Mouse (Mus musculus) adrenal gland, postnatal 10 days (tissue): Measurements from ENCODE around the gene Shisa8. TPM values are rescaled to one million over a fixed set of nuclear protein-coding genes. Genes with fewer than 3 reads are reported as not detected.

ENCODE experiments used
- DNase-seq: peaks from one replicate; pipeline ENCODE4 v3.0.0; 2021; ENCODE audit warnings: mixed read lengths
- total RNA-seq, 2 experiments: library from RNA; stranded (reverse); gene quantifications; 2 replicates each; pipeline ENCODE4 v1.2.3; 2021

Gene Shisa8
- total RNA-seq, 2 experiments from 2014 or later: 0.12 to 0.45 TPM

GRCm38 (mm10) chr15:82223251-82223650, 10.6 kb upstream of the Shisa8 start:
- no peak for DNase-seq

DNA sequence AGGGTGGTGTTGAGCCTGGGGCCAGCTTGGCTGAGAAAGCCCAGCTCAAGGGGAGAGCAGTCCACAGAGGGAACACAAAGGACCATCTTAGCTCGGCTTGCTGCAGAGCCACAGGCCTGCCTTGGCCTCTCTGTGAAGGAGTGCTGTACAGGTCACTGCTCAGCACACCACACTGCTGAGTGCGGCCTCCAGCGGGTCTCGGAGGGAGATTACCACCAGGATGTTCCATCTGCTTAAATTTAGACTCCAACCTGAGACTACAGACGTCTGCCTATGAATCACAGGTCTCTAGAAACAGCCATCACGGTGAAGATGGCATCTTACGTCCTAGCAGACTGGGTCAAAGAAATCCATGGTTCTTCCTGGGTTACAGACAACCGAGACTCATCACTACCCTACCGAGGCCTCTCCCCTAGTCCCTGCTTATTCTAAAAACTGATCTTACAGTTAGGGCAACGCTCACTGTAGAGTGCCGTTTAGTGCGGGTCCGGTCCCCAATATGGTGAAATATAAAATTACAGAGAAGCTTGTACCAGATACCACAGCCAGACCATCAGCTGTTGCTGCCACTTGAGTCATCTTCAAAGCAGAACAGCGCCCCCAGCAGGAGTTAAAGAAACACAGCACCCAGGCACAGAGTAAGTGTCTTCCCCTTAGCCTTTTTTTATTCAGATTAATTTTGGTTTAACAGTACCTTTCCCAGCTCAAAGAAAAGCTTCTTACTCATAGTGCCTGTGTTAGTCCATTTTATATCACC, 8.7 kb upstream of the Shisa8 start:
- no peak for DNase-seq

DNA sequence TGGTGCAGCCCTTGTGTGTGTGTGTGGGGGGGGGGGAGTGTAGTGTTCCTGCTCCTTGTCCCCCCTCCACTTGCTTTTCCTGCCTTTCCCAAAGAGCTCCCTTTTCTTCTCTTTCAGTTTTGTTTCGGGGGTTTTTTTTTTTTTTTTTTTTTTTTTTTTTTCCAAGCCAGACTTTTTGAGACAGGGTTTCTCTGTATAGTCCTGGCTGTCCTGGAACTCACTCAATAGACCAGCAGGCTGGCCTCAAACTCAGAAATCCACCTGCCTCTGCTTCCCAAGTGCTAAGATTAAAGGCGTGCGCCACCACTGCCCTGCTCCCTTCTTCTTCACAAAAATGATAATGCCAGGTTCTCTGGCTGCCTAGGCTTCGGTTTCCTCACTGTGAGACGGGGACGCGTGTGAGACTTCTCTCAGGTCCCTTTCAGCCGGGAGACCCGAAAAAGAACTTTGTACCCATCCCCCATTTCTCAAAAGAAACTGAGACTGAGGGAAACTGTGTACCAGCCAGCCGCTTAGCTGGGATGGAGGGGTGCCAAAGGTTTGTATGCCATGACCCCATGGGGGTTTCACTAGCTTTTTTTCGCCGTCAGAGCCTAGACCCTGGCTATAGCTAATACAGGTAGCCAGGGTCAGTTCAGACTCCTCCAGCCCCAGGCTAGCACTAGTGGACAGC, 7.5 kb upstream of the Shisa8 start:
- DNase-seq: no peak

DNA sequence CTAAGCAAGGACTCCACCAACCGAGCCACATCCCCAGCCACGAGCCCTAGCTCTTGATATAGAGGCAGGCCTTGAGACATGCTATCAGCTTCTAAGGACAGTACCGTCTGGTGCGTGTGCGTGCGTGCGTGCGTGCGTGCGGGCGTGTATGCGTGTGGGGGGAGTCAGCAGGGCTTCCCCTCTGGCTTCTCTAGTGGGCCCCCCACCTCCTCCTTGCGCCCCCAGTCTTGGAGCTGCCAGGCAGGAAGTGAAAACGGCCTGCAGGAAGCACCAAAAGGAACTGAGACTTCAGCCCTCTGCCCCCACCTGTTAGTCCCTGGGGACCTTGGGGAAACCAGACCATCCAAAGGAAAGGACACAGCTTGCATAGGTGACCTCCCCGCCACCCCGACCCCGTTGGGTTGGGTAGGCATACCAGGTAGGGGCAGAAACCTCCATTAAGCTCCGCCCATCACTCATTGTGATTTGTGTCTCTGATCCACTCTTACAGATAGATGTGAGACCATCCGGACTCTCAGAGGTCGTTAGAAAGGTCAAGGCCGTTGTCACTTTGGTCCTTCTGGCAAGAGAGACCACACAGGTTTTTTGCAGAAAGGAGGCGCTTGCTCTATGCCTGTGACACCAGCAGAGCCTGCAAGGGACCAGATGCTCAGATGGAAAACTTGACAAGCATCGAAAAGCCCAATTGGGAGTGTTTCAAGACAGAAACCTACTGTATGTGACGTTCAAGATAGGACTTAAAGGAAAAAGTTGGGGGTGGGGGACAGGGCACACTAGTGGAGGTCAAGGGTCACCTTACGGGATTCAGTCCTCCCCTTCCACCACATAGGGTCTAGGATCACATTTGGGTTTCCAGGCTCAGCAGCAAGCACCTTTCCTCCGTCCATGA, 6.4 kb upstream of the Shisa8 start:
- no peak for DNase-seq

GRCm38 (mm10) chr15:82217980-82218379, 5.4 kb upstream of the Shisa8 start:
- DNase-seq: no peak

- DNase-seq: no peak
Measured at GRCm38 (mm10) chr15:82217039-82217438, 4.4 kb upstream of the Shisa8 start.

DNA sequence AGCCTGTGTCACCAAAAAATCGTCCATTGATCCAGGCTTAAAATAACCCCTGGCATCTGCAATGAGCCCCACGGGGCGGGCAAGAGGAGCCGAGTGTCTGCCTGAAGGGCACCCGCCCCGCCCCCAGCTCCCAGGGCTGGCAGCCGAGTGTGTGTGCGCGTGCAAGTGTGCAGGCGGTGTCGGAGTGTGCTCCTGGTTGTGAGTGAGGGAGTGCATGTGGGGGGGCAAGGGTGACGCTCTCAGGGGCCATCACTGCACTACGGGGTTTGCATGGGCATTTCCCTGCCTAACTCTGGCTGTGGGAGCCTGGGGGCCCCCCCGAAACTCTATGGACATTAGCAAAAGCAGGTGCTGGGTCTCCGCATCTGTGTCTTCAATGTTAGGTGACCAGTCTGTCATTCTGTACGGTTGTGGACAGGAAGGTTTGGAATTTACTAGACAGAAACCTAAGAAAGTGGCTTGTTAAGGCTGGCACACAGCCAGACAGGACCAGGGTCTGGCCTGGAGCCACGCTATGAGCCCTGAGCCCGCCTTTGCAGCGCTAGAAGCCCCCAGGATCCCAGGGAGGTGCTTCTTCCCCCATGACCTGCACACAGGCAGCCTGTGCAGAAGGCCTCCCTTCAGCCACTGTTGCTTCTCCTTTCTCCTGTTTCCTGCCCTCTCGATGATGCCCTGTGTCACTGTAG, 3.7 kb upstream of the Shisa8 start:
- no peak for DNase-seq

GRCm38 (mm10) chr15:82215332-82216046, 2.9 kb upstream of the Shisa8 start:
- DNase-seq: no peak

DNA sequence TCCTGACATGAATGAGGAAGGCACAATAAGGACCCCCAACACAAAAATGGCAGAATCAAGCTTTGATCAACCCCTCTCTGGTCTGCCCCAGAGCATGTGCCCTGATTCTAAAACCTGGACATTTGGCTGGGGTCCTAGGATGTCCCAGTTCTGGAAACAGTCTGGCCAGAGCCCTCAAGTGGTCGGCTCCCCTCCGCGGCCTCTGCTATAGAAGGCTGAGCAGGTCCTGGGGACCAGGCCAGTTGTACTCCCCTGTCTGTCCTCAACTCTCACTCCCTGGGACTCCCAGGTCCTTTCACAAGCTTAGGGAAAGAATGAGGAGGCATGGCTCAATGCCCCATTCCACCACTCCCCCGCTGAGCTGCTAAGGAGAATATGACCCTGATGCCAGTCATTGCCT, 607 bp upstream of the Shisa8 start:
- no peak for DNase-seq

DNA sequence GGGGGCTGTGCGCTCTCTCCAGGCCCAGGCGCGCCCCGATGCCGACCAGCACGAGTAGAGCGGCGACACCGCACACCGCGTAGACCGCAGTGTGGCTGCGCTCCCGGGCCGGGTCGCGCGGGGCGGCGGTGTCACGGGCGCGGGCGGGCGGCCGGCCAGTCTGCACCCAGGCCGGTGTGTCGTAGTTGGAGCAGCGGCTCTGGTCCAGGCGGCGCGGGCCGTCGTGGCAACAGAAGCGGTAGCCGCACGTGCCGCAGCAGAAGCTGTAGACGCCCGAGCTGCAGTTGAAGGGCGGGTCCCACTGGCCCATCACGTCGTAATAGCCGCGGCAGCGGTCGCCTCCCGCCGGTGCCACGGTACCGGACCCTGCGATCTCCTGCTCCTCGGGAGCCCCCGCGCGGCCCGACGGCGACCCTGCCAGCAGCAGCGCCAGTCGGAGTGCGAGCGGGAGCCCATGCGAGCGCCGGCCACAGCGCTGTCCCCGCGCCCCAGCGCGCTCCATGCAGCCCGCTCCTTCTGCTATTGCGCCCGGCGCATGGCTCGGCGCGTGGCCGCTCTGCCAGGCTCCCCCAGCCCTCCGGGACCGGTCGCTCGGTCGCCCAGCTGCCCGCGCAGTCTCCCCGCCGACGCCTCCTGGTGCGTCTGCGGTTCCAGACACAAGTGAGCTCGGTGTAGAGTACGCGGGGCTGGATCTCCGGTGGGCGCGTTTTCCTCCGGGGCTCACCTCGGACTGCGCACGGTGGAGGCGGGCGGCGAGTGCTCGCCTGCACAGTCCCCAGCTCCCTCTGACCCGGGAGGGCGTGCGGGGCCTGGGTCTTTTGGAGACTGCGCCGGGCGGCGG, 484 bp downstream of the Shisa8 start:
- DNase-seq: peak; percentile 42

GRCm38 (mm10) chr15:82211281-82211680, 1.3 kb downstream of the Shisa8 start:
- DNase-seq: no peak

- DNase-seq: no peak
Measured at GRCm38 (mm10) chr15:82210801-82211200, 1.8 kb downstream of the Shisa8 start.

- DNase-seq: no peak
Measured at GRCm38 (mm10) chr15:82209295-82210050, 3.1 kb downstream of the Shisa8 start.

GRCm38 (mm10) chr15:82208307-82208706, 4.3 kb downstream of the Shisa8 start:
- DNase-seq: no peak

DNA sequence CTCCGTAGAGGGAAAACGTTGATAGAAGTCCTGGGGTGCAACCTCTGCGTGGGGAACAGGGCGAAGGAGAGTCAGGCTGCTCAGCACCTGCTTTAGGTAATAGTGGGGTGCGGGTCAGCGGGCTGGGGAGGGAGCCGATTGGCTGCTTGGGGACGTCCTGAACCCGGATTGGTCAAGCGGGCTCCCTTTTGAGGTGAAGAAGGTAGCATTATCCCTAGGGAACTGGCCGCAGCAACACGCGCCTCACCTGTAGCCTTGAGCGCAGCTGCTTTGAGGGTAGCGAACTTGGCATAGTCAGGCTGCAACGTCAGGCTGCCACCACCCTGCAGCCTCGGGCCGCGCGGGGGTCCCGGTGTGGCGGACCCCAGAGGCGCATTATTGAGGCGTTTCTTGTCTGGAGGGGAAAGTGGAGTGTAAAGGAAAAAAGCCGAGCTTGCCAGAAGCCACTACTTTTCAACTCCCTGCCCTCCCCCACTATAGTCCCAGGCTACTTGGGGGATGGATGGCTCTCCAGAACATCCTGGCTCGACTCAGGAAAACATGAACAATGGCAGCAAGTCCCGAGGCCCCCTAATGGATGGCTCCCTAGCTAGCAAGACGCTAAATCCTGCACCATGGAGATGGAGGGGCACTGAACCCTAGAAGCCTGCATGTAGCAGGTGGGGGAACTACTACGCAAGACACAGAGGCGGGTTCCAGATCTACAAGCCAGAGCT, 5.0 kb downstream of the Shisa8 start:
- DNase-seq: no peak

DNA sequence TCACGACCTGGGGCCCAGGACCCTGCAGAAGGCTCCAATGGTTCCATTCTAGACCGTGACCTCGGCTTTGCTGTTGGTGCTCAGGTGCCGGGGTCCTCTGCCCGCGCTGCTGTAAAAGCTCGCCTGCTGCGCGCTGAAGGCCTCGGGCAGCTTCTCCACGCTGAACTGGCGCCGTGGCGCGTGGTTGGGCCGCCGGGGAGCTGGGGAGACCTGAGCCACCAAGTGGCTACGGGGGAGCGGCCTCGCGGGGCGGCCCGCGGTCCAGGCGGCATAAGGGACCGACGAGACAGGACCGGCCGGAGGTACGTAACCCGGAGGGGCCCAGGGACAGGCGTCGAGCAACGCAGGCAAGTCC, 5.5 kb downstream of the Shisa8 start:
- no peak for DNase-seq

DNA sequence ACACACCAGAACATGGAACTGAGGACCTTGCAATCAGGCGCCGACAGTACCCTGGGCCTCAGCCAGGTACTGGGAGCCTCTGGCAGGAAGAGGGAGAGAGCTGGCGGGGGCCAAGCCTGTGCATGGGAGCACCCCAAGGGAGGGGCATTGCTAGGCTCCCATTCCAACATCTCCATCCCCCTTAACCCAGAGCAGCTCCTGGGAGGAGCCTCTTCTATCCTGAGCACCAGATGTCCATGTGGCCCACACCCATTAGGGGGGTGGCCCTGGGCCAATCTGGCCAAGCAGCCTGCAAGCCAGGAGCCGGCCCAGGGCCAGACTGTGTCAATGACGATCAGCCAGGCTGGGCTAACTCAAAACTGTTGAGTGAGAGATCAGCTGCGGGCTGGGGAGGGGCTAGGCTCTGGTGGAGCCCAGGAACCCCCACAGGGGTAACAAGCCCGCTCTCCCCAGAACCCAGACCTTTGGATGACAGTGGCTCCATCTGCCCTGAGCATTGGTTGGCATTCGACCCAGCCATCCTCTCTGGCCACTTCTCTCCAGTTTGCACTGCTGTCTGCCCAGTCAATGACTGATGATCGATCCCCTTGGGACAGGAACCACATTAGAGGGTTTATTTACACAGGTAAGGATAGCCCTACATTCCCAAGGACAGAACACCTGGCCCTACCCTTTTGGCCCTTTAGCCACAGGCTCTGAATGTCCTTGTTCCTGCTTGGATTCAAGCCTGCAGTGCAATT, 6.1 kb downstream of the Shisa8 start:
- DNase-seq: peak; percentile 75

DNA sequence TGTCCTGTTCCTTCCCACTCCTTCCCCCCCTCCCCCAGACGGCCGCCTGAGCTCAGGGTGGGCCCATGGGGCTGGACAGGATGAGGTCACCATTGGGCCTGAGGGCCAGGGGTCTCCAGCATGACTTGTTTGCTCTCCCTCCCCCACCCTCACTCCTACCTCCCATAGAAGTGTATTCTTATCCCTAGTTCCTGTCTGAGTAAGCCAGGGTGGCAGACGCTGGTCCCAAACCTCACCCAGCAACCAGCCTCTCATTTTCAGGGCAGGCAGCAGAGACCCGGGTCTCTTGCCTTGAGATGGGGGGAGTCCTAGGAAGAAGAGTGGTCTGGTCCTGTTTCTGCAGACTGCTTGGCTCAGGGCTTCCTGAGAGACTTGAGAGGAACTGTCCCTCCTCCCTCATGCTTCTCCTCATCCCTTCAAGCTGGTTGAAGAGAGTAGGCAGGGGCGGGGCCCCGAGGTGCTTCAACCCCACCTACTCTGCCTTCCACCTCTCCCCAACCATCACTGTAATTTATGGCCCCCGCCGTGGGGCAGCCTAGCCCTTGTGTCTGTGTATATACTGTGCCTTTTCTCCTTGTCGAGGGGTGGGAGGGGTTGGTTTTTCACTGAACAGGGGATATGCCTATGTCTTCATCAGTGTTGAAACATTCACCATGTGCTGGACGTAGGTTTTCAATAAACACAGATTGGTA, 7.8 kb downstream of the Shisa8 start:
- no peak for DNase-seq
